Mouse (Mus musculus) lung, adult 2 months (tissue): Measurements from ENCODE around the gene Fkbp5.

Experiments used
- CTCF ChIP-seq: fragments of 200-500 bp; IDR thresholded peaks from 2 replicates; pipeline ENCODE4 v1.5.1; 2011; ENCODE audit warnings: mild to moderate bottlenecking, low read length, control low read depth; ENCODE audit not compliant: insufficient read depth
- POLR2A ChIP-seq: fragments of 200-500 bp; IDR thresholded peaks from 2 replicates; pipeline ENCODE4 v1.6.1; 2011; ENCODE audit warnings: low read depth, mild to moderate bottlenecking, control low read depth, low read length, borderline replicate concordance; ENCODE audit errors: extremely low read depth

DNA sequence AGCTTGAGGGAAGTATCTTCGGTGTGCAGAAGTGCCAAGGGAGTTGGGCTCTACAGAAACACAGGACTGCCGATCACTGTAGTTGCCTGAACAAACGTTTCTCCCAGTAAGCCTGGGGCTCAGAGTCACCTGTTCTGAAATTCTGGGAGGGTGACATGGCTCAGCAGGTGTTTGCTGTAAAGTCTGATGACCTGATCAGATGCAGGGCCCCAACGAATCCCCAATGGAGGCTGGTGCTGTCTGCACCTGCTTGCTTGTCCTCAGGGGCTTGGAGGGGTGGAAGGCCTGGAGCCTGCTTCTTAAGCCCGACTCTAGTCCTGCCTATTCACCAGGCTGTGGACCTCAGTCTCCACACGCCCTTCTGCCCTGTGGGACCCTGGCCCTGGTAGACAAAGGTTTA, 40.4 kb upstream of the Fkbp5 start:
- TF ChIP-seq CTCF (no peak), POLR2A (no peak)
